Comparison of ENCODE assay signal across 19 mouse cellular contexts in genomic region chr1:57433141-57433540, GRCm38 (mm10).
"Had no signal": no experiment of that assay in that cellular context is flagged by ENCODE, and none has a peak within 500 bp of the region (broad histone marks: within the 10 kb centered on the region; RNA-seq: fewer than 3 reads in every experiment).

No protein-coding gene starts in this region.

- H3K4me2 ChIP-seq: lung, embryonic 14.5 days; midbrain, embryonic 12.5 days; neural tube, embryonic 13.5 days; neural tube, embryonic 15.5 days had no signal

- H3K36me3 ChIP-seq: midbrain, embryonic 10.5 days; midbrain, embryonic 12.5 days; neural tube, embryonic 13.5 days; neural tube, embryonic 15.5 days had no signal

- H3K27ac ChIP-seq: midbrain, embryonic 10.5 days; midbrain, embryonic 12.5 days; neural tube, embryonic 13.5 days; neural tube, embryonic 15.5 days had no signal

- ATAC-seq: midbrain, embryonic 16.5 days had no signal

- DNase-seq: lung, adult 18-20 months; lung, embryonic 14.5 days; lung, postnatal 10 days; lung, postnatal 4 days; midbrain, embryonic 14.5 days; retina, postnatal 1 day; right cerebral cortex, adult 18-20 months; right cerebral cortex, postnatal 25 days; right cerebral cortex, postnatal 4 days; spleen, adult 18-20 months; thymus, adult 18-20 months; thymus, postnatal 14 days; thymus, postnatal 36 days had no signal

- H3K27me3 ChIP-seq: neural tube, embryonic 13.5 days; neural tube, embryonic 15.5 days had no signal

- H3K4me3 ChIP-seq: midbrain, embryonic 10.5 days; midbrain, embryonic 12.5 days; myocyte; neural tube, embryonic 13.5 days; neural tube, embryonic 15.5 days had no signal

- H3K9me3 ChIP-seq: midbrain, embryonic 10.5 days; midbrain, embryonic 12.5 days; neural tube, embryonic 13.5 days; neural tube, embryonic 15.5 days had no signal

- H3K9ac ChIP-seq: lung, embryonic 14.5 days; midbrain, embryonic 12.5 days; neural tube, embryonic 13.5 days; neural tube, embryonic 15.5 days had no signal
